Mouse (Mus musculus) retina, adult 2 months (tissue): ENCODE measurements around the gene Rac3.

Source experiments
- DNase-seq: peaks from one replicate; pipeline ENCODE4 v3.0.0-alpha.2; 2012; ENCODE audit warnings: low read depth, low spot score

Gene Rac3

GRCm38 (mm10) chr11:120706120-120706519, 15.2 kb upstream of the Rac3 start:
- no peak for DNase-seq

- no peak for DNase-seq
Observed at GRCm38 (mm10) chr11:120707225-120707624, 14.0 kb upstream of the Rac3 start.

DNA sequence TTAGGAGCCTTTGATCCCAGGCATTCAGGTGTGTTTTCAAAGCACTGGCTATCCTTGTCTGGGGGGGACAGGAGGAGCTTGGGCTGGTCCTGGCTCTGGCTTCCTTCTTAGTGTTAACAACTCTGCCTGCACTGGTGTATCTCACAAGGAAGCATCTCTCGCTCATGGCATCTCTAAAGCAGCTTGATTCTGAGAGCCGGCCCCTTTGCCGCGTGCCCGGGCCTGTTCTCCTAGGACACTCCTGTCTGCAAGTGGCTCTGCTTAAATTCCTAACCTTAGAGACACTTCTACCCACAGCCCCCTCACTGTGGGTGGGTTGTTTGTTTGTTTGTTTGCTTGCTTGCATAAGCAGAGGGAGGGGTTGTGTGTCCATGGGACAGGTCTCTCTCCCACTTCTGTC, 13.3 kb upstream of the Rac3 start:
- no peak for DNase-seq

DNA sequence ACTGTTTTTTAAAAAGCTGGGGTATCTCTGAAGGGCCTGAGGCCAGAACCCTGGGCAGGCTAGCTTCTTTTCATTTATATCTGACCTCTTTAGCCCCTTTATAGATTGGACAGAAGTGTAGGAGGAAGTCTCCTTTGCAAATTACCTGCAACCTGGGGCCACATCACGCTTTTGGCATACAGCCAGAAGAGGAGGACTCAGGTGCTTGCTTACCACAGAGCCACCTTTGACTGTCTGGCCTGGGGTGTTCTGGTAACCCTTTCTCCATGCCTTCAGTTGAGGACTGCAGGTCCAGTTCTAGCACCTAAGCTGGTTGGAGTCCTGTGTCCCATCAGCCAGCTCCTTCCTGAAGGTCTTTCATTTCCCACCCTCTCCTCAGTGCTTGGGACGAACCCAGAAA, 11.7 kb upstream of the Rac3 start:
- no peak for DNase-seq

DNA sequence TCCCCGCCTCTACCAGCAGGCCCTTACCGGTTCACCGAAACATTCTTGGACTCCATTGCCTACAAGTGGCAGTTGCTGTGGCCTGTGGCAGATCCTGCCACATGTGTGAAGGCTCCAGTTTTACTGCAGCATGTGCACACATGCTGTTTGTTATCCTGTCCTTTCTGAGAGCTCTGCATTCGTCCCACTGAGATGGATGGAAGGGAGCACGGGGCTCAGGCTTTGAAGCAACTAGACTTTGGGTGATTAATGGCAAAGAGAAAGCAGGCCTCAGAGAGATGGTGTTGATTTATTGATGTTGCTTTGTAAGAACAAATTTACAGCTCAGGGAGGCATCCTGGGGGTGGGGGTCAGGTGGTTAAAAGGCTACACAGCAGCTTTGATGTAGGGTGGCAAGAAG, 10.6 kb upstream of the Rac3 start:
- DNase-seq = no peak

- no peak for DNase-seq
Observed at GRCm38 (mm10) chr11:120711980-120712604, 9.2 kb upstream of the Rac3 start.

GRCm38 (mm10) chr11:120712771-120713568, 8.3 kb upstream of the Rac3 start:
- DNase-seq = no peak

- DNase-seq = peak; percentile 95
Observed at GRCm38 (mm10) chr11:120713580-120714518, 7.4 kb upstream of the Rac3 start, which contains the start of the genes Cenpx and Lrrc45. Cenpx (minus strand) TSS chr11:120713738. Lrrc45 (plus strand) TSS chr11:120713925.

DNA sequence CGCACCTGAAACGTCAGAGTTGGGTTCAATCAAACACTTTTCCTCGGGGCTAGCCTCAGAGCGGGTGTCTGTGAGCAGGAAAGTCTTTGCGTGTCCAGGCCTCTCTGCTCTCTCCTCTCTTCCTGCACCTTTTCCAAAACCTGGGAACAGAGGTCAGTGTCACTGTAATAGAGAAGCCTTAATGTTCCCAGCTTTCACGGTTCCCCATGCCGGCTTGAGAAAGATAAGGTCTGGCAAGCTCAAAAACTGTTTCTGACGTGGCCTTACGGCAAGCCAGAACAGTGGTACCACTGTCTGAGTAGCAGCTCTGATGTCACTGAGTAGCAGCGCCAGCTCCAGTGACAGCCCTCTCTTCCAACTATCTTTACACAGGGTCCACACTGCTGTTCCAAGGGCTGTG, 6.7 kb upstream of the Rac3 start:
- DNase-seq = no peak

DNA sequence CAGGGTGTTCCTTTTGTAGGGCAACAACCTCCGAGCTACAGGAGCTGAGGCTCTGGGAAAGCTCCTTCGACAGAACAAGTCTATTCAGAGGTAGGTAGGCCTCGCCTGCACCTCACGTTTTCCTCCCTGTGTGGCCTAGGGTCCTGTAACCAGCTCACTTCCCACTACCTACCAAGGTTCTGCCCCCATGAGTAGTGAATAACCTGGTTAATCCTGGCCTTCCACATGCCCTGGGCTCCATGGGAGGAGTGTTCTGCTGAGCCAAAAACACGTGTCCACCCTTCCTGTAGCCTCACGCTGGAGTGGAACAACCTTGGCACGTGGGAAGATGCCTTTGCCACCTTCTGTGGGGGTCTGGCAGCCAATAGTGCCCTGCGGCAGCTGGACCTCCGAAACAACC, 6.1 kb upstream of the Rac3 start:
- no peak for DNase-seq

- DNase-seq = no peak
Observed at GRCm38 (mm10) chr11:120719242-120719641, 2.0 kb upstream of the Rac3 start.

GRCm38 (mm10) chr11:120719841-120720376, 1.4 kb upstream of the Rac3 start:
- DNase-seq = no peak

GRCm38 (mm10) chr11:120720450-120720849, 820 bp upstream of the Rac3 start:
- peak; percentile 72 for DNase-seq

GRCm38 (mm10) chr11:120722067-120722630, 879 bp downstream of the Rac3 start:
- DNase-seq = no peak

DNA sequence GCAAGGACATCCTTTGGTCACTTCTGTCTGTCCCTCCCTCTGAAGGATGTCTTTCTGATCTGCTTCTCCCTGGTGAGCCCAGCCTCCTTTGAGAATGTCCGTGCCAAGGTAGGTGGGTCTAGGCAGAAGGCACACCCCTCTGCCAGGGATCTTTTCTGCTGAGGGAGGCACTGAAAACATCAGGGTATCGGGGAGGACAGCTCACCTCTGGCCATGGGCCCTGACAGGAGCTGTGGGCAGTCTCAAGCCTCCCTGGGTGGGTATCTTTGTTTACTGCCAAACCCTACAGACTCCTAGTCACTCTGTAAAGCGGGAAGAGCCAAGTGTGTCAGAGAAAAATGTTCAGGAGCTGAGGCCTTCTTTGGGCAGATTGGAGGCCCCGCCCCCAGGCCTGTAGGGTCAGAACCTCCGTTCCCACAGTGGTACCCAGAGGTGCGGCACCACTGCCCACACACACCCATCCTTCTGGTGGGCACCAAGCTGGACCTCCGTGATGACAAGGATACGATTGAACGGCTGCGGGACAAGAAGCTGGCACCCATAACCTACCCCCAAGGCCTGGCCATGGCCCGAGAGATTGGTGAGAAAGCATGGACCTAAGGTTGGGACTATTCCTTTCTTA, 1.6 kb downstream of the Rac3 start:
- no peak for DNase-seq

DNA sequence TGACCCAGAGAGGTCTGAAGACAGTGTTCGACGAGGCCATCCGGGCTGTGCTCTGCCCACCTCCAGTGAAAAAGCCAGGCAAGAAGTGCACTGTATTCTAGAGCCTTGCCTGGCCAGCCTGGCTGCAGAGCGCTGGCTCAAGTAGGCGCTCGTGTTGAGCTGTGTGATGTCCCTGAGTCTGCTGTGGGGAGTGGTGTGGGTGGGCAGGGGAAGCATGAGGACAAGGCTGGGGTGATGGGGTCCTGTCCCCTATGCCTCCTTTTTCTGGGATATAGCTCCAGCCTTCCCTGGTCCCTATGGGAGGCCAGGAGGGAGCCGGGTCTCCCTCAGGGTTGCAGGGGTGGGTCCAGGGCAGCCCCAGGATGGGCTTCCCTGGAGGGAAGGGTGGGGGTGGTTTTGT, 2.2 kb downstream of the Rac3 start:
- no peak for DNase-seq

DNA sequence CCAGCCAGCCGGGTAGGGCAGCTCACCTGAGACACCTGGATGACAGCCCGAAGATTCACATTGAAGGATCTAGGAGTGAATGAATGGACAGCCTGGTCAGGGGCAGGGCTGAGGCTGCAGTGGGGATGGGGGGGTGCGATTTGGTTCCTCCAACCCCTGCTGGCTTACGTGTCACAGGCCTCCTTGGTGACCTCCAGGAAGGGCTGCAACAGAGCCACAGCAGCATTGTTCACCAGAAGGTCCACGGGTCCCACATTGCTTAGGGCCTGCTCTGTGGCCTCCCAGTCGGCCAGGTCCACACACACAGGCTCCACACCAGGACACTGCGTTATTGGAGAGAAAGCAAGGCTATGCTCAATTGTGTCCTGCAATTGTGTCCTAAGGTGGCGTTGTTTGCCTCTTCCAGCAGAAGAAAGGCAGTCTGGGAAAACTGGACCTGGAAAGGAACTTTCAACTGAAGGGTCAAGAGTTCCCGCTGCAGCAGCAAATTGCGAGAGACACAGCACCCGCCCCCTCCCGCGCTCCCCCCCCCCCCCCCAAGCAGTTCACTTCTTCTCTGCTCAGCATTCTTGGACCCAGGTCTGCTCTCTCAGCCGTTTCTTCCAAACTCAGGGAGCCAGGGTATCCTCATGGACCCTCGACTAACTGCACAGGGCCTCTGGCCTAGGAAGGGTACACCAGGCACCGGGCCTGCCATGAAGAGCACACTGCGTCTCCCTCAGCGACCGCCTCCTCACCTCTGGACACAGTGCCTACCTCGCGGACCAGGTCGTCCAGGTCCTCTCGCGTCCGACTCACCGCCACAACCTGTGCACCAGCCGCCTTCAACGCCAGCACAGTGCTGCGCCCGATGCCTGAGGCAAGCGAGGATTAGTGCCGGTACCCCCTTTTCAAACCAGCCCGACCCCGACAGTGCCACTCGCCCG, 5.2 kb downstream of the Rac3 start:
- DNase-seq = no peak

GRCm38 (mm10) chr11:120727169-120727527, 5.9 kb downstream of the Rac3 start, which contains the start of gene Dcxr:
Dcxr (minus strand) TSS chr11:120727281.
- DNase-seq = no peak

GRCm38 (mm10) chr11:120727564-120727963, 6.3 kb downstream of the Rac3 start:
- DNase-seq = no peak
